Mouse (Mus musculus) adrenal gland, adult 10 weeks (tissue): ENCODE results near the gene Rbmxl2. TPM values are rescaled to one million over a fixed set of nuclear protein-coding genes. Genes with fewer than 3 reads are reported as not detected.

Source experiments
- polyA plus RNA-seq: library from polyadenylated mRNA; stranded (reverse); fragments of 350-450 nt; fragmentation: Illumina TruSeq; extraction: RNeasy Lipid Tissue Mini Kit (QIAGEN cat#74804); gene quantifications from one replicate; pipeline ENCODE4 v1.2.3, GENCODE M21; 2014; ENCODE audit warnings: low read depth, low replicate concordance

Rbmxl2 gene
- polyA plus RNA-seq, result not detected

DNA sequence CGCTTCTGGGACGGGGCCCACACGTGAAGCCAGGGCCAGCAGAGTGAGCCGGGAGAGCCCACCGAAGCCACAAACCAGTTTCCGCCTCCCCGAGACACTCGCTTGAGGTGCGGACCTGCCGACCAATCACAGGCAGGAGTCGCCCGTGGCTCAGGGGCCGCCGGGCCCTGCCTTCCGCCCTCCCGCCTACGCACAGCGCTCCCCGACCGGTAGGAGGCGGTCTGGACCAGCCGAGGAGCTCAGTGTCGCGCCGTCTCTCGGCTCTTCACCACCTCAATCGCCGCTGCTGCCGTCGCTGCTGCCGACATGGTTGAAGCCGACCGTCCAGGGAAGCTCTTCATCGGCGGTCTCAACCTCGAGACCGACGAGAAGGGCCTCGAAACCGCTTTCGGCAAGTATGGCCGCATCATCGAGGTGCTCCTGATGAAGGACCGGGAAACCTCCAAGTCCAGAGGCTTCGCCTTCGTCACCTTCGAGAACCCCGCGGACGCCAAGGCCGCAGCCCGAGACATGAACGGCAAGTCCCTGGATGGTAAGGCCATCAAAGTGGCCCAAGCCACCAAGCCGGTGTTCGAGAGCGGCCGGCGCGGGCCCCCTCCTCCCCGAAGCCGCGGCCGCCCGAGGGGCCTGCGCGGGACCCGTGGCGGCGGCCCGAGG is at the start of gene Rbmxl2:
Gene Rbmxl2, plus strand, starts transcription at position 242 of the 657 bp plus-strand sequence.

DNA sequence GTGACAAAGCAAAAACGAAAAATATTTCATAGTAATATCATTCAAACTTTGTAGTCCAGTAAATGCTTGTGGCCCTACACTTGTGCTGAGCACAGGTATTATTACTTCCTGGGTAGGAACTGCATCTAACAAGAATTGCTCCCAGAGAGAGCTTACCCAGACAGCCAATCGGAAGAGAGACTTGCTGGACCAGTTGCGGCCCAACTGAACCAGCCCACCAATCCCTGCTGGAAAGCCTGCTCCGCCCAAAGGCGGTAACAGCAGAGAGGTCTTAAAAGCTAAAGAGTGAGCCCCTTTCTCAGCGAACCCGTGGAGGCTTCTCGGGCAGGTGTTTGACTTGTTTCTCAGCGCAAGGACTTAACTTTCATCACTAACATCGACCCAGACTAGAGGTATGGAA is 42.6 kb upstream of the Rbmxl2 start, which contains the start of gene Nlrp14:
Gene Nlrp14, plus strand, starts transcription at position 301 of the 400 bp plus-strand sequence.

Other genes with a start within 250 kb of the Rbmxl2 start
- not detected for gene Olfr6, start 245.5 kb upstream of the Rbmxl2 start, polyA plus RNA-seq
- gene Olfr711, start 234.0 kb upstream of the Rbmxl2 start, polyA plus RNA-seq, result not detected
- gene Olfr2, start 203.4 kb upstream of the Rbmxl2 start, polyA plus RNA-seq, result not detected
- not detected for gene Olfr713, start 178.3 kb upstream of the Rbmxl2 start, polyA plus RNA-seq
- gene Olfr714, start 138.5 kb upstream of the Rbmxl2 start, polyA plus RNA-seq, result not detected
- not detected for gene Olfr17, start 116.2 kb upstream of the Rbmxl2 start, polyA plus RNA-seq
- gene Olfr715b, start 99.1 kb upstream of the Rbmxl2 start, polyA plus RNA-seq, result not detected
- not detected for gene Olfr715, start 78.4 kb upstream of the Rbmxl2 start, polyA plus RNA-seq
- gene Olfr716, start 71.1 kb upstream of the Rbmxl2 start, polyA plus RNA-seq, result not detected
- gene Nlrp14, start 42.5 kb upstream of the Rbmxl2 start, polyA plus RNA-seq, result not detected
- 3.0 TPM for gene Syt9, start 161.3 kb downstream of the Rbmxl2 start, polyA plus RNA-seq